Mouse (Mus musculus) embryonic facial prominence, embryonic 15.5 days (tissue): ENCODE results near the gene Psmd3. TPM values are rescaled to one million over a fixed set of nuclear protein-coding genes. Genes with fewer than 3 reads are reported as not detected.

Experiments
- polyA plus RNA-seq: library from polyadenylated mRNA; unstranded; fragments of >200 nt; fragmentation: Nextera tagmentation; extraction: Ambion mirVana; gene quantifications from 2 replicates; pipeline ENCODE4 v1.2.1, GENCODE M21; 2015

The Psmd3 gene
- polyA plus RNA-seq, 1 experiment from 2014 or later: 214 TPM

Other genes with a start within 250 kb of the Psmd3 start
- 109 and 111 TPM in 2 replicates for gene Mien1, start 243.6 kb upstream of the Psmd3 start, polyA plus RNA-seq
- gene Grb7, start 236.2 kb upstream of the Psmd3 start, polyA plus RNA-seq: 16.2 and 22.4 TPM in 2 replicates
- 0.33 and 0.67 TPM in 2 replicates for gene Ikzf3, start 136.5 kb upstream of the Psmd3 start, polyA plus RNA-seq
- 0.16 TPM in 1 of 2 replicates, not detected in the other for gene Zpbp2, start 131.5 kb upstream of the Psmd3 start, polyA plus RNA-seq
- 76.4 and 87.3 TPM in 2 replicates for gene Ormdl3, start 95.2 kb upstream of the Psmd3 start, polyA plus RNA-seq
- gene Lrrc3c, start 84.3 kb upstream of the Psmd3 start, polyA plus RNA-seq: not detected in 2 replicates
- gene Gm12355, start 56.9 kb upstream of the Psmd3 start, polyA plus RNA-seq: 0.85 and 2.6 TPM in 2 replicates
- not detected in 2 replicates for gene Gsdma3, start 56.2 kb upstream of the Psmd3 start, polyA plus RNA-seq
- gene Gsdma2, start 35.8 kb upstream of the Psmd3 start, polyA plus RNA-seq: not detected in 2 replicates
- 11.8 and 14.0 TPM in 2 replicates for gene Gsdma, start 18.2 kb upstream of the Psmd3 start, polyA plus RNA-seq
- gene Csf3, start 18.7 kb downstream of the Psmd3 start, polyA plus RNA-seq: 0.12 and 0.31 TPM in 2 replicates
- gene Med24, start 46.9 kb downstream of the Psmd3 start, polyA plus RNA-seq: 52.3 and 53.3 TPM in 2 replicates
- gene Thra, start 58.1 kb downstream of the Psmd3 start, polyA plus RNA-seq: 51.0 and 51.2 TPM in 2 replicates
- 1.7 and 1.8 TPM in 2 replicates for gene Nr1d1, start 92.8 kb downstream of the Psmd3 start, polyA plus RNA-seq
- gene Msl1, start 113.0 kb downstream of the Psmd3 start, polyA plus RNA-seq: 28.7 and 30.4 TPM in 2 replicates
- 37.0 and 42.2 TPM in 2 replicates for gene Casc3, start 122.4 kb downstream of the Psmd3 start, polyA plus RNA-seq
- 13.0 and 13.9 TPM in 2 replicates for gene Rapgefl1, start 154.2 kb downstream of the Psmd3 start, polyA plus RNA-seq
- 4.8 and 5.3 TPM in 2 replicates for gene Wipf2, start 181.1 kb downstream of the Psmd3 start, polyA plus RNA-seq
- gene Cdc6, start 225.2 kb downstream of the Psmd3 start, polyA plus RNA-seq: 22.6 and 22.7 TPM in 2 replicates
- gene Rara, start 245.3 kb downstream of the Psmd3 start, polyA plus RNA-seq: 50.0 and 53.5 TPM in 2 replicates